Mouse (Mus musculus): Measurements from ENCODE around the gene Foxn3. TPM values are rescaled to one million over a fixed set of nuclear protein-coding genes. Genes with fewer than 3 reads are reported as not detected.

Gene Foxn3
- total RNA-seq, 2 experiments from 2014 or later, result 47.3 to 50.9 TPM

- DNase-seq (ENCODE audit: low spot score in 2 of 2), result no peak
Observed at GRCm38 (mm10) chr12:99299900-99300299, 263.5 kb downstream of the Foxn3 start.

GRCm38 (mm10) chr12:99298851-99299600 is 264.4 kb downstream of the Foxn3 start:
- DNase-seq (ENCODE audit: low spot score in 2 of 2), result no peak

- DNase-seq (ENCODE audit: low spot score in 2 of 2), result no peak
Observed at GRCm38 (mm10) chr12:99298242-99298641, 265.1 kb downstream of the Foxn3 start.

- DNase-seq (ENCODE audit: low spot score in 2 of 2), result no peak
Observed at GRCm38 (mm10) chr12:99297792-99298191, 265.6 kb downstream of the Foxn3 start.

GRCm38 (mm10) chr12:99293532-99293931 is 269.9 kb downstream of the Foxn3 start:
- no peak for DNase-seq (ENCODE audit: low spot score in 2 of 2)

- DNase-seq (ENCODE audit: low spot score in 2 of 2), result no peak
Observed at GRCm38 (mm10) chr12:99292152-99292551, 271.2 kb downstream of the Foxn3 start.

- no peak for DNase-seq (ENCODE audit: low spot score in 2 of 2)
Observed at GRCm38 (mm10) chr12:99287081-99287480, 276.3 kb downstream of the Foxn3 start.

GRCm38 (mm10) chr12:99286662-99287061 is 276.7 kb downstream of the Foxn3 start:
- no peak for DNase-seq (ENCODE audit: low spot score in 2 of 2)

- no peak for DNase-seq (ENCODE audit: low spot score in 2 of 2)
Observed at GRCm38 (mm10) chr12:99285656-99286055, 277.7 kb downstream of the Foxn3 start.

GRCm38 (mm10) chr12:99285199-99285598 is 278.2 kb downstream of the Foxn3 start:
- no peak for DNase-seq (ENCODE audit: low spot score in 2 of 2)

- DNase-seq (ENCODE audit: low spot score in 2 of 2), result no peak
Observed at GRCm38 (mm10) chr12:99284419-99285069, 278.8 kb downstream of the Foxn3 start.

GRCm38 (mm10) chr12:99280826-99281225 is 282.6 kb downstream of the Foxn3 start:
- no peak for DNase-seq (ENCODE audit: low spot score in 2 of 2)

- DNase-seq (ENCODE audit: low spot score in 2 of 2), result no peak
Observed at GRCm38 (mm10) chr12:99280291-99280690, 283.1 kb downstream of the Foxn3 start.

GRCm38 (mm10) chr12:99279426-99279825 is 284.0 kb downstream of the Foxn3 start:
- no peak for DNase-seq (ENCODE audit: low spot score in 2 of 2)

- DNase-seq (ENCODE audit: low spot score in 2 of 2), result no peak
Observed at GRCm38 (mm10) chr12:99274589-99274988, 288.8 kb downstream of the Foxn3 start.

- no peak for DNase-seq (ENCODE audit: low spot score in 2 of 2)
Observed at GRCm38 (mm10) chr12:99269396-99269795, 294.0 kb downstream of the Foxn3 start.

- DNase-seq (ENCODE audit: low spot score in 2 of 2), result no peak
Observed at GRCm38 (mm10) chr12:99268954-99269353, 294.4 kb downstream of the Foxn3 start.

GRCm38 (mm10) chr12:99267732-99268131 is 295.6 kb downstream of the Foxn3 start:
- no peak for DNase-seq (ENCODE audit: low spot score in 2 of 2)

GRCm38 (mm10) chr12:99266434-99266833 is 296.9 kb downstream of the Foxn3 start:
- DNase-seq (ENCODE audit: low spot score in 2 of 2), result no peak

- DNase-seq (ENCODE audit: low spot score in 2 of 2), result no peak
Observed at GRCm38 (mm10) chr12:99265777-99266176, 297.6 kb downstream of the Foxn3 start.

- DNase-seq (ENCODE audit: low spot score in 2 of 2), result no peak
Observed at GRCm38 (mm10) chr12:99264386-99264785, 299.0 kb downstream of the Foxn3 start.

- no peak for DNase-seq (ENCODE audit: low spot score in 2 of 2)
Observed at GRCm38 (mm10) chr12:99263592-99264335, 299.6 kb downstream of the Foxn3 start.
